Mouse (Mus musculus): ENCODE results near the gene Igsf9b. TPM values are rescaled to one million over a fixed set of nuclear protein-coding genes. Genes with fewer than 3 reads are reported as not detected.
A peak's percentile ranks its signal among the peaks of the same experiment; 100 is the strongest.

Igsf9b gene
- polyA plus RNA-seq, 1 experiment from 2014 or later: 19.1 TPM

DNA sequence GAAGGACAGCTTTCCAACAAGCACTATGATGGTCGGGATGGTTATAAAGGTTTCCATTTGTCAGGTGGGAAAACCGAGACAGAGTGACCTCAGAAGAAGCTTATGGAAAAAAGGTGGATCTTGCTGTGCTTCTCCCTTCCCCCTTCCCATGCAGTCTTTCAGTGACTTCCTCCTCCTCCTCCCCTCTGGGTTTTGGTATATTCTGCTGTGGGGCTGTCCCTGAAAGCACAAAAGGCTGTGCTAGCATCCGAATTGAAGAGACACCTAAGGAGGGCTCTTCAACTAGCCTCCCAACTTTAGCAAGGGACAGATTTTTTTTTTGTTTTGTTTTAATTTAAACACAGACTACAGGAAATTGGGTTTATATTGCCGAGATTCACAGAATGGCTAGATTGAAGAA lies 1.7 kb downstream of the Igsf9b start:
- Histone ChIP-seq H3K36me3 (ENCODE audit: control insufficient read depth, insufficient read depth, low read length) (no peaks in the 10 kb centered on the region), H3K4me2 (ENCODE audit: low read depth, low read length) (peak overlapping the region; percentile 82), H3K4me3 (ENCODE audit: low read depth, low read length) (peak overlapping the region; percentile 69), H3K27me3 (ENCODE audit: control insufficient read depth, insufficient read depth, low read length) (peaks cover 8% of the 10 kb centered on the region; the same call in 1 of the 2 replicates), H3K9ac (replicated peaks; ENCODE audit: low read depth, low read length) (no peak overlapping the region; the same call in 1 of the 2 replicates), H3K9me3 (ENCODE audit: control insufficient read depth, low read length) (no peaks in the 10 kb centered on the region), H3K27ac (ENCODE audit: low read depth, low read length) (no peak overlapping the region), H3K4me1 (ENCODE audit: control insufficient read depth, insufficient read depth, low read length) (peaks cover 11% of the 10 kb centered on the region; the same call in 1 of the 2 replicates)
- 7% methylated on average over 4 of the region's 4 CpGs for WGBS
- ATAC-seq (ENCODE audit: low read depth): no peak

DNA sequence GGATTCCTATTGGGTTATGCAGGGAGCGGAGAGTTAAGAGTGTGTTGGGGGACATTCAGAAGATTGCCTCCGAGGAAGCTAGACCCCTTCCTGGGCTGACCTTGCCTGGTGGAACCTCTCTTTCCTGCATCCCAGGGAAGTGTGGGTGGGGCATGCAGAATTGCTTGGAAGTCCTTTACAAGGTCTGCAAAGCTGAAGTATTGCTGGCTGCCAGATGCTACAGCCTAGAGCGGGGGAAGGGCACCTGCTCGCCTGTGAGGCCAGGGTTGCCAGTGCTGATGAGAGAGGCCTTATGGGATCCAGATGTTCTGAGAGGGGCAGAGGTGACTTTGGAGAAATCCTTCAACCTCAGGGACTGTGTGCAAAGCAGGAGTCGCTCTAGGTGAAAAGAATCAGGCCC lies 2.5 kb downstream of the Igsf9b start:
- ATAC-seq (ENCODE audit: low read depth): no peak
- H3K4me3 ChIP-seq (ENCODE audit: low read depth, low read length): peak overlapping the region; percentile 69
- H3K4me1 ChIP-seq (ENCODE audit: control insufficient read depth, insufficient read depth, low read length): peaks cover 13% of the 10 kb centered on the region
- peaks cover 8% of the 10 kb centered on the region; the same call in 1 of the 2 replicates for H3K27me3 ChIP-seq (ENCODE audit: control insufficient read depth, insufficient read depth, low read length)
- no peak overlapping the region for H3K27ac ChIP-seq (ENCODE audit: low read depth, low read length)
- H3K9me3 ChIP-seq (ENCODE audit: control insufficient read depth, low read length): no peaks in the 10 kb centered on the region
- no peaks in the 10 kb centered on the region for H3K36me3 ChIP-seq (ENCODE audit: control insufficient read depth, insufficient read depth, low read length)
- WGBS: 46% methylated on average over 5 of the region's 5 CpGs
- peak overlapping the region; percentile 82 for H3K4me2 ChIP-seq (ENCODE audit: low read depth, low read length)
- no peak overlapping the region for H3K9ac ChIP-seq (replicated peaks; ENCODE audit: low read depth, low read length)

DNA sequence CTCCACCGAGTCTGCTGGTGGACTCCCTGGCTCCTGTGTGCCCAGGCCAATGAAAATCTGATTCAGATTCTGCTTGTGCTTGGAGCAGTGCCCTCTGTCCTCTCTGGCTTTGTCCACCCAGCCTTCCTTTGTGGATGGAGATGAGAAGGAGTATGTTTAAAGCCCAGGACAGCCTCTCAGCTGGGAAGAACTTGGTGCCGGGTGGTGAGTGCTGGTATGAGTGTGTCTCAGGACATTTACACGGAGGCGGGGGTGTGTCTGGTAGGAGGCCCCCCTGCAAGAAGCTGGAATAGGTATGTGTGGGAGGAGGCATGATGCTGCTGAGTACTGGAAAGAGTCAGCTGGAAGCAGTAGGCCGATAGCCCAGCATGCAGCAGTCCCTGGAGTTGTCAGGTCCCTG lies 3.3 kb downstream of the Igsf9b start:
- 68% methylated on average over 5 of the region's 5 CpGs for WGBS

DNA sequence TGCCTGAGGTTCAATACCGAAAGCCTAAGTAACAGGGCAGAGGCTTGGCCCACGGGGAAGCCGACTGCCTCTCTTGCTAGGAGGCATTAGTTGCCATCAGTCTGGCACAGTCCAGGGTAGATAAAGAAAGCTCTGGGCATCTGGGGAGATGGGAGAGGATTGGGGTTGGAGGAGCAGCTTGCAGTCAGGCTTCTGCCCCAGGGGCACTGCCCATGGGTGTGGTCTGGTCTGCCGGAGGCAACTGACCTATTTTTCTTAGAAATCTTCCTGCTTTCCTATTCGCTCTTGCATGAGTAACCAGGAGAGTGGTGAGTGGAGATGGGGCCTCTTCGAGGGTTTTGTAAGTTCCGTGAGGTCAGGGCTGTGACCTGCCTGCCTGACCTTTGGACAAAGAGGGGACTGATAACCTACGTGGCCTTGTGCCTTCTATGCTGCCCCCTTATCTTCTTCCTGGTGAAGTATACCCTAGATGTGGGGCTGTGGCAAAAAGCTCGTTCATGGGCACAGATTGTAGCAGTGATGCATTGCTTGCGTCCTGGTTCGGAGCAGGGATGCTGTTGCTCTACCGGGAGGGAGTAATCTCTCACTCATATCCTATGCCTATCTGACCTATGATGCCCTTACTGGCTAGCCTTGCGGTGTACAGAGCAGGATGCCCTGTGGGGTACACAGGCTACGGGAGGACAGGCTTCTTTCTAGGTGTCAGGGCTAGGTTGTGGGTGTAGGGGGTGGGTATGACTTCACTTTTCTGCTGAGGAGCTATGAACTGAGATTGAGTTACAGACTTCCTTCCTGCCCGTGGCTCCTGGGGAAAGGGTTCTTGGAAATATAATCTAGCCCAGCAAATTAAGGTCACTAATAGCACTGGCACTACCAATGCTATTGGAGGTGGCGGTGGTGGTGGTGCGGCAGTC lies 4.8 kb downstream of the Igsf9b start:
- H3K4me1 ChIP-seq (ENCODE audit: control insufficient read depth, insufficient read depth, low read length): peaks cover 36% of the 10 kb centered on the region
- H3K9me3 ChIP-seq (ENCODE audit: control insufficient read depth, low read length): no peaks in the 10 kb centered on the region
- H3K27ac ChIP-seq (ENCODE audit: low read depth, low read length): no peak overlapping the region; the same call in 1 of the 2 replicates
- H3K27me3 ChIP-seq (ENCODE audit: control insufficient read depth, insufficient read depth, low read length): peaks cover 8% of the 10 kb centered on the region; the same call in 1 of the 2 replicates
- no peak overlapping the region for H3K9ac ChIP-seq (replicated peaks; ENCODE audit: low read depth, low read length)
- H3K4me2 ChIP-seq (ENCODE audit: low read depth, low read length): no peak overlapping the region
- ATAC-seq (ENCODE audit: low read depth): no peak
- H3K4me3 ChIP-seq (ENCODE audit: low read depth, low read length): no peak overlapping the region
- 72% methylated on average over 17 of the region's 17 CpGs for WGBS
- no peaks in the 10 kb centered on the region for H3K36me3 ChIP-seq (ENCODE audit: control insufficient read depth, insufficient read depth, low read length)

More for the DNA sequence above, 3.3 kb downstream of the Igsf9b start:
- Histone ChIP-seq H3K4me3 (ENCODE audit: low read depth, low read length) (no peak overlapping the region), H3K4me2 (ENCODE audit: low read depth, low read length) (peak overlapping the region; percentile 14; the same call in 1 of the 2 replicates), H3K27ac (ENCODE audit: low read depth, low read length) (no peak overlapping the region), H3K36me3 (ENCODE audit: control insufficient read depth, insufficient read depth, low read length) (no peaks in the 10 kb centered on the region), H3K4me1 (ENCODE audit: control insufficient read depth, insufficient read depth, low read length) (peaks cover 21% of the 10 kb centered on the region), H3K9ac (replicated peaks; ENCODE audit: low read depth, low read length) (no peak overlapping the region), H3K9me3 (ENCODE audit: control insufficient read depth, low read length) (no peaks in the 10 kb centered on the region), H3K27me3 (ENCODE audit: control insufficient read depth, insufficient read depth, low read length) (peaks cover 8% of the 10 kb centered on the region; the same call in 1 of the 2 replicates)
- no peak for ATAC-seq (ENCODE audit: low read depth)

DNA sequence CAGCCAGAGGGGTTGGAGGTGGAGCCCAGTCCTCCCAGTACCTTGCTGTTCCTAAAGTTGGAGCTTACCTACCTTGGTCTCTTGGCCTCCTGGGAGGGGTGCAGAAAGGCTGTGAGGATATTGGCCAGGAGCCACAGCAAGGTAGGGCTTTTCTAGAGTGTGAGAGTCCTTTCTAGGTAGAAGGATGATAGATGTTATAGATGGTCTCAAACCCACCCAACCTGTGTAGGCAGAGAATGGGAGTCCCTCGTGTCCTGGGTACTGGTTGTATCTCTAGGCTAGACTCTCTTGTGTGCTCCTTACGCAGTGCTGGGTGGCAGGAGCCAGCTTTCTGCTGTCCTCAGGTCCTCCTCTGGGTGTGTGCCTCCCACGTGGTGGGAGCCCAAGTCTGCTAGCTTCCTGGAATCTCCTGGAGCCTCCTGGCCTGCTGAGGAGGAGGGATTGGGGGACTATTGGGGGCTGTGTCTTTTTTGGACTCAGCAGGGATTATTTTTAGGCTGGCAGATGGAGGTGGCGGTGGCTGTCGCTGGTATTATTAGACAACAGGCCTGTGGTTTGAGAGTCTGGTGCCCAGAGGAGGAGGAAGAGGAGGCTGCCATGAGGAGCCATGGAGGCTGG lies 5.6 kb downstream of the Igsf9b start:
- WGBS: 67% methylated on average over 5 of the region's 5 CpGs
- H3K27ac ChIP-seq (ENCODE audit: low read depth, low read length): no peak overlapping the region
- no peaks in the 10 kb centered on the region for H3K9me3 ChIP-seq (ENCODE audit: control insufficient read depth, low read length)
- no peaks in the 10 kb centered on the region for H3K36me3 ChIP-seq (ENCODE audit: control insufficient read depth, insufficient read depth, low read length)
- H3K4me3 ChIP-seq (ENCODE audit: low read depth, low read length): no peak overlapping the region
- H3K4me1 ChIP-seq (ENCODE audit: control insufficient read depth, insufficient read depth, low read length): peaks cover 38% of the 10 kb centered on the region
- peaks cover 8% of the 10 kb centered on the region; the same call in 1 of the 2 replicates for H3K27me3 ChIP-seq (ENCODE audit: control insufficient read depth, insufficient read depth, low read length)
- ATAC-seq (ENCODE audit: low read depth): no peak
- no peak overlapping the region for H3K9ac ChIP-seq (replicated peaks; ENCODE audit: low read depth, low read length)
- H3K4me2 ChIP-seq (ENCODE audit: low read depth, low read length): no peak overlapping the region

DNA sequence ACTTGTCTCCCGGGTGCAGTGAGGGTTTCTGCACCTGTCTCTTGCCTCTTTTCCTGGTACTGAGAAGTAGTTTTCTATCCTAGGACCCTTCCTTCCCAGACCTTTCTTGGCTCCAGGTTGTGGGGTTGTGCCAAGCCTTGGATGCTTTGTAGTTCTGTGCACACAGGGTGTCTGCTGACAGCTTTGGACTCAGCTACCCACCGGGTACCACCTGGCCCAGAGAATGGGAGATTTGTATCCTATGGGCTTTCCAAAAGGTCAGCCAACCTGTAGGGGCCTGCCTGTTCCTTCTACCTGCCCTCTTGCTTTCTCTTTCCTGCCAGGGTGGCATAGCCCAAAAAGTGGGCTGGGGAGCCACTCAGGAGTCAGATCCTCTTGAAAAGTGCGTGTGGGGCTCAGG lies 6.5 kb downstream of the Igsf9b start:
- Histone ChIP-seq H3K27ac (ENCODE audit: low read depth, low read length) (no peak overlapping the region), H3K9ac (replicated peaks; ENCODE audit: low read depth, low read length) (no peak overlapping the region), H3K4me1 (ENCODE audit: control insufficient read depth, insufficient read depth, low read length) (peaks cover 38% of the 10 kb centered on the region), H3K4me3 (ENCODE audit: low read depth, low read length) (no peak overlapping the region), H3K9me3 (ENCODE audit: control insufficient read depth, low read length) (no peaks in the 10 kb centered on the region), H3K27me3 (ENCODE audit: control insufficient read depth, insufficient read depth, low read length) (peaks cover 5% of the 10 kb centered on the region; the same call in 1 of the 2 replicates), H3K36me3 (ENCODE audit: control insufficient read depth, insufficient read depth, low read length) (no peaks in the 10 kb centered on the region), H3K4me2 (ENCODE audit: low read depth, low read length) (no peak overlapping the region)
- WGBS: 81% methylated on average over 3 of the region's 3 CpGs
- no peak for ATAC-seq (ENCODE audit: low read depth)

DNA sequence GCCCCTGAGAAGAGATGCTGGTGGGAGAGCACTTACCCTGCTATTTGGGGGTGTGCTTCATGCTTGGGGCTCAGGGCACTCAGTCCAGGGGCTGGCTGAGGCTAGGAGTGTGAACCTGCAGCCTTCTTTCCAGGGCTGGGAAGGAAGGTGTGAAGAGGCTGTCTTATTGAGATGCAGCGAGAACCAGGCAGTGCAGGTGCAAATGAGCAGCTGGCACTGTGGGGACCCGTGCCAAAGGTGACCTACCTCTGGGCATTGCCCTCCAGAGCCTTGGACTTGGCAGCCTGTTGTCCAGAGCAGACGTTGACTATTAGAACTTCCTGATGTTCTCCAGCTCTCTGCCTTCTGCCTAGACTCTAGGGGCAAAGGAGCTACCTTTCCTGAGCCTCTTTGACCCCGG lies 7.6 kb downstream of the Igsf9b start:
- H3K9ac ChIP-seq (replicated peaks; ENCODE audit: low read depth, low read length): peak overlapping the region; percentile 51; the same call in 1 of the 2 replicates
- H3K9me3 ChIP-seq (ENCODE audit: control insufficient read depth, low read length): no peaks in the 10 kb centered on the region
- H3K36me3 ChIP-seq (ENCODE audit: control insufficient read depth, insufficient read depth, low read length): peaks cover 3% of the 10 kb centered on the region; the same call in 1 of the 2 replicates
- no peaks in the 10 kb centered on the region; the same call in 1 of the 2 replicates for H3K27me3 ChIP-seq (ENCODE audit: control insufficient read depth, insufficient read depth, low read length)
- 0 out of 2 replicates have a peak overlapping the region, but pooled peaks have one; percentile 11 for H3K4me2 ChIP-seq (ENCODE audit: low read depth, low read length)
- WGBS: 40% methylated on average over 4 of the region's 4 CpGs
- peak overlapping the region; percentile 74 for H3K27ac ChIP-seq (ENCODE audit: low read depth, low read length)
- ATAC-seq (ENCODE audit: low read depth): no peak
- no peak overlapping the region for H3K4me3 ChIP-seq (ENCODE audit: low read depth, low read length)
- peaks cover 30% of the 10 kb centered on the region for H3K4me1 ChIP-seq (ENCODE audit: control insufficient read depth, insufficient read depth, low read length)

DNA sequence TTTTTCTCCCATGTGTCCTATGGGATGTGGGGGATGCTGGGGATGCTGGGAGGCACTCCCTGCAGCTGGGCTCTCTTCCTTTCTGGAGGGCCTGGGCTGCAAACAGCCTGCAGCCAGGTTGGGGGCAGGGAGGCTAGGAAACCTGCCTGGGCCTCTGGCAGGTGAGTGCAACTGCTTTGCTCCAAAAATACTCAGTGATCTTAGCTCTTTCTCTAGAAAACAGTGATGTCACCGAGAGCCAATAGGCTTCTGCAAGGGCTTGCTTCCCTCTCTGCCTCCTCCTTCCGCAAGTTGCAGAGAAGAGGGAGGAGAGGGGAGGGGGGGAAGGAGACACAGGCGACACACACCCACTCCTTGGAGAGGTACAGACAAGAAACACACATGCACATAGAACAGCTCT lies 8.3 kb downstream of the Igsf9b start:
- Histone ChIP-seq H3K4me1 (ENCODE audit: control insufficient read depth, insufficient read depth, low read length) (peaks cover 29% of the 10 kb centered on the region), H3K9ac (replicated peaks; ENCODE audit: low read depth, low read length) (peak overlapping the region; percentile 51; the same call in 1 of the 2 replicates)
- 27% methylated on average over 3 of the region's 3 CpGs for WGBS

More for the DNA sequence above, 8.3 kb downstream of the Igsf9b start:
- Histone ChIP-seq H3K36me3 (ENCODE audit: control insufficient read depth, insufficient read depth, low read length) (peaks cover 6% of the 10 kb centered on the region; the same call in 1 of the 2 replicates), H3K9me3 (ENCODE audit: control insufficient read depth, low read length) (no peaks in the 10 kb centered on the region), H3K4me2 (ENCODE audit: low read depth, low read length) (peak overlapping the region; percentile 11; the same call in 1 of the 2 replicates), H3K27me3 (ENCODE audit: control insufficient read depth, insufficient read depth, low read length) (no peaks in the 10 kb centered on the region; the same call in 1 of the 2 replicates), H3K27ac (ENCODE audit: low read depth, low read length) (peak overlapping the region; percentile 74), H3K4me3 (ENCODE audit: low read depth, low read length) (no peak overlapping the region)
- peak; percentile 72 for ATAC-seq (ENCODE audit: low read depth)

Measured in neural tube, embryonic 14.5 days (tissue).